Mouse (Mus musculus): ENCODE measurements at regions not wholly inside any gene's neighbourhood (a gene's known extent, or its start where the extent isn't known, plus 50 kb on each side); places are given as distances from the start of the nearest gene placed in this dataset.

DNA sequence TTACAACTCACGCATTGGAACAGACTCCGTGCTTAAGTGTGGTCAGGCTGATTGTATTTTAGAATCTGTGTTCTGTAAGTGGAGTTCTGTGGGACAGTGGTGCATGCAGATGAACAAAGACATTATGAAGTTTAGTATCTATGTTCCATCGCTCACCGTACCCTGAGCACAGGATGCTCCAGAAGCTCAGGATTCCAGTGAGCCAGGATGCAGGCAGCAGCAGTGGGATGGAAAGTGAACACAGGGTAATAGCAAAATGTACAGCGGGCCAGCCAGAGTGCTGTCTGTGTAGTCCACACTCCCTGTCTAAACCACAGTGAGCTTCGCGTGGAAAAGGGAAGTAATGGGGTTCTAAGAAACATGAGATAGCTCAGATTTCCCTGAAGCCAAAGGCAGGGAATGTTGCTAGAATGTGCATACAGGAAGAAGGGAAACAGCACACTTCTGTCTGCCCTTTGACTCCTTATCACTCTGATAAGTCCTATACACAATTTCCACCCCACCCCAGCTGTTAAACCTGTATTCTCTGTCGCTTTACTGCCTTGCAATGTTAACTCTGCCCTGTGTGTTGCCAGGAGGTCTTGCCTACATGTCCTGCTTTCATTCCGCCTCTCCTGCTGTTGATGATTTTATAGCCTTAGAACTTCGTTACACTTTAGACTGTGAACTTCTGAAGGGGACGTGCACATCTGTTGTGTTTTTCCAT, 178.3 kb upstream of the Btg1 start:
- Histone ChIP-seq H3K4me3 (ENCODE audit: low read length) (no peak overlapping the region), H3K4me1 (ENCODE audit: control insufficient read depth, insufficient read depth, low read length) (no peaks in the 10 kb centered on the region), H3K4me2 (ENCODE audit: low read depth, low read length) (no peak overlapping the region), H3K9ac (ENCODE audit: low read length) (no peak overlapping the region), H3K36me3 (ENCODE audit: control insufficient read depth, insufficient read depth) (no peaks in the 10 kb centered on the region), H3K27ac (ENCODE audit: low read length) (no peak overlapping the region), H3K27me3 (ENCODE audit: control insufficient read depth, insufficient read depth, low read length) (no peaks in the 10 kb centered on the region), H3K9me3 (replicated peaks; ENCODE audit: control insufficient read depth, low read length) (no peaks in the 10 kb centered on the region)
- ATAC-seq (replicated peaks; ENCODE audit: extremely low read depth, insufficient read depth, low FRiP score), result no peak
- 71% methylated on average over 11 of the region's 11 CpGs for WGBS

DNA sequence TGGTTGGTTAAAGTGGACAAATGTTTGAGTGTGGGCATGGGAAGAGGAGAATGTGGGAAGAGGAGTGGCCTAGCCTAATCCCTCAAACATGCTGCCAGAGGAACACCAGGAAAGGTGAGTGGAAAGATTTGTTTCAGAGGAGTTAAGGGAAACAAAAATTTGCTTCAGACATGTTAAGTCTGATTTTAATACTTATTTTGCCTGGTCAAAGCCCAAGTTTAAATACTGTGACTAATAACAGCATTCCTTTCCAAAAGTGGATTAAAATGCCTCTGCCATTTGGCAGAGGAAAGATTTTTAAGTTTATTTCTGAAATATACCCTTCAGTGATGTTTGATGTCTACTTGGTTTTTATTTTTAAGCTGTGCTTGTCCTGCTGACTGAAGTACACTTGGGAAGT, 174.6 kb upstream of the Btg1 start:
- Histone ChIP-seq H3K27me3 (ENCODE audit: control insufficient read depth, insufficient read depth, low read length) (no peaks in the 10 kb centered on the region), H3K4me1 (ENCODE audit: control insufficient read depth, insufficient read depth, low read length) (no peaks in the 10 kb centered on the region), H3K4me3 (ENCODE audit: low read length) (no peak overlapping the region), H3K9me3 (replicated peaks; ENCODE audit: control insufficient read depth, low read length) (no peaks in the 10 kb centered on the region), H3K4me2 (ENCODE audit: low read depth, low read length) (no peak overlapping the region), H3K9ac (ENCODE audit: low read length) (no peak overlapping the region), H3K27ac (ENCODE audit: low read length) (no peak overlapping the region), H3K36me3 (ENCODE audit: control insufficient read depth, insufficient read depth) (no peaks in the 10 kb centered on the region)
- no peak for ATAC-seq (replicated peaks; ENCODE audit: extremely low read depth, insufficient read depth, low FRiP score)

DNA sequence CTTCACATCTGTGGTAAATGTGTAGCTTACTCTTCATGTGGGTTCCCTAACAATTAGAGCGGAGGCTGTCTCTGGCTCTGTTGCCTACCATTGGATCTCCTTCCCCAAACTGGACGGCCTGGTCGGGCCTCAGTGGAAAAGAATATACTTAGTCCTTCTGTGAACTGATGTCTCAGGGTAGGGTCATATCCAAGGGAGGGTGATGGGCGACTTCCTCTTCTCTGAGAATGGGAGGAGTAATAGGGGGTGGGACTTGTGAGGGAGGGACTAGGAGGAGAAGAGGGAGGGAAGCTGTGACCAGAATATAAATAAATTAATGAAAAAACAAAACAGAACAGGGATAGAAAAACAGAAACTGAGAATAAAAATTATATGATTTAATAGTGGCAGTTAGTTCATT, 166.5 kb upstream of the Btg1 start:
- no peak overlapping the region for H3K27ac ChIP-seq (ENCODE audit: low read length)
- H3K9me3 ChIP-seq (replicated peaks; ENCODE audit: control insufficient read depth, low read length), result no peaks in the 10 kb centered on the region
- H3K4me3 ChIP-seq (ENCODE audit: low read length), result no peak overlapping the region
- no peak overlapping the region for H3K4me2 ChIP-seq (ENCODE audit: low read depth, low read length)
- H3K27me3 ChIP-seq (ENCODE audit: control insufficient read depth, insufficient read depth, low read length), result no peaks in the 10 kb centered on the region
- ATAC-seq (replicated peaks; ENCODE audit: extremely low read depth, insufficient read depth, low FRiP score), result no peak
- no peaks in the 10 kb centered on the region for H3K4me1 ChIP-seq (ENCODE audit: control insufficient read depth, insufficient read depth, low read length)
- WGBS, result 90% methylated on average over 4 of the region's 4 CpGs
- H3K9ac ChIP-seq (ENCODE audit: low read length), result no peak overlapping the region
- H3K36me3 ChIP-seq (ENCODE audit: control insufficient read depth, insufficient read depth), result no peaks in the 10 kb centered on the region

DNA sequence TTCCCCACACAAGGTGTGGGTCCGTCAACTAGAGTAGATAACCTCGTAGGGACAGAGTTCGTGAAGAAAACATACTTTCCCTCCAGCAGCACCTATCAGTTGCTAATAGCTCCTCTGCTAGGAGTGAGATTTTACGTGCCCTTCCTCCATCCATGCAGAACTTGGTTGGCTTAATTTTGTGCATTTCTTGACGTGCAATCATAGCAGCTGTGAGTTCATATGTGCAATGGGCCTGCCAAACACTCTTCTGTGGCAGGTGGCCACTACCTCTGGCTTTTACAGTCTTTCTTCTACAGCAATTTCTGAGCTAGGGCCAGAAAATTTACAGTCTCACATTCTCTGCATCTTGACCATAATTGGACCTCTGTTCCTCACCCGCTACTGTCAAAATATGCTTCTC, 161.9 kb upstream of the Btg1 start:
- ATAC-seq (replicated peaks; ENCODE audit: extremely low read depth, insufficient read depth, low FRiP score), result no peak
- H3K9me3 ChIP-seq (replicated peaks; ENCODE audit: control insufficient read depth, low read length), result no peaks in the 10 kb centered on the region
- no peaks in the 10 kb centered on the region for H3K36me3 ChIP-seq (ENCODE audit: control insufficient read depth, insufficient read depth)
- H3K27ac ChIP-seq (ENCODE audit: low read length), result no peak overlapping the region
- WGBS, result 81% methylated on average over 6 of the region's 6 CpGs
- H3K4me2 ChIP-seq (ENCODE audit: low read depth, low read length), result no peak overlapping the region
- no peak overlapping the region for H3K4me3 ChIP-seq (ENCODE audit: low read length)
- no peaks in the 10 kb centered on the region for H3K4me1 ChIP-seq (ENCODE audit: control insufficient read depth, insufficient read depth, low read length)
- H3K27me3 ChIP-seq (ENCODE audit: control insufficient read depth, insufficient read depth, low read length), result no peaks in the 10 kb centered on the region
- no peak overlapping the region for H3K9ac ChIP-seq (ENCODE audit: low read length)

DNA sequence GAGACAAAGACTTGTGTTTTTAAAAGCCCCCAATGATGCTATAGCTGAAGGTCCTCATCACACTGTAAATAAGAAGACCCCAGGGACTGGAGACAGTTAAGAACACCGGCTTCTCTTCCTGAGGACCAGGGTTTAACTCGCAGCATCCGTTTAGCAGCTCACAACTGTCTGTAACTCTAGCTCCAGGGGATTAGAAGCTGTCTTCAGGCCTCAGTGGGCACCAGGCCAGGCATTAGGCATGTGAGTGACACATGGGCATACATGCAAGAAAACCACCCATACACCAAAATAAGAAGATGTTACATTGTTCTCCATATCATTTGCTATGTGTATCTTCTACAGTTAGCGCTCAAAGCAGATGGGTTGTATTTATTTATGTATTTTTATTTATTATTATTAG, 158.3 kb upstream of the Btg1 start:
- no peak for ATAC-seq (replicated peaks; ENCODE audit: extremely low read depth, insufficient read depth, low FRiP score)
- H3K36me3 ChIP-seq (ENCODE audit: control insufficient read depth, insufficient read depth), result no peaks in the 10 kb centered on the region
- H3K27ac ChIP-seq (ENCODE audit: low read length), result no peak overlapping the region
- no peaks in the 10 kb centered on the region for H3K27me3 ChIP-seq (ENCODE audit: control insufficient read depth, insufficient read depth, low read length)
- no peak overlapping the region for H3K4me2 ChIP-seq (ENCODE audit: low read depth, low read length)
- no peak overlapping the region for H3K9ac ChIP-seq (ENCODE audit: low read length)
- no peak overlapping the region for H3K4me3 ChIP-seq (ENCODE audit: low read length)
- no peaks in the 10 kb centered on the region for H3K9me3 ChIP-seq (replicated peaks; ENCODE audit: control insufficient read depth, low read length)
- 82% methylated on average over 4 of the region's 4 CpGs for WGBS
- H3K4me1 ChIP-seq (ENCODE audit: control insufficient read depth, insufficient read depth, low read length), result no peaks in the 10 kb centered on the region

DNA sequence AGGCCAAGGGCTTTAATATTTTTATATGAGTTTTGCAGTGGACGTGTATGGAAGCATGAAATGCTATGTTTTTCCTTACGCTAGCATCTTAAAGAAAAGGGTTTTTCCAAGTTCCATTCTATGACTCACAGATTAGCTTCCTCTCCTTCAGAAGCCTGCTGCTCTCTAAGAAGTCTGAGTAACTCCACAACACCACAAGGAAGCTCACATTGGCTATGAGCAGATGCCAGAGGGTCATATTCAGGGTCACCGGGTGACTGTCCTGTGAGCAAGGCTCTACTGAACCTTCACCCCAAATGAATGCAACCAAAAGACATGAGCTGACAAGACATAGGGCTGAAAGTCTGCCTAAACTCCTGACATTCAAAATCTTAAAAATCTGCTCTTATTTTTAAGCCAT, 157.6 kb upstream of the Btg1 start:
- H3K4me3 ChIP-seq (ENCODE audit: low read length), result no peak overlapping the region
- H3K4me2 ChIP-seq (ENCODE audit: low read depth, low read length), result no peak overlapping the region
- H3K27me3 ChIP-seq (ENCODE audit: control insufficient read depth, insufficient read depth, low read length), result no peaks in the 10 kb centered on the region
- ATAC-seq (replicated peaks; ENCODE audit: extremely low read depth, insufficient read depth, low FRiP score), result no peak
- no peaks in the 10 kb centered on the region for H3K4me1 ChIP-seq (ENCODE audit: control insufficient read depth, insufficient read depth, low read length)
- WGBS, result 73% methylated on average over 3 of the region's 3 CpGs
- no peak overlapping the region for H3K27ac ChIP-seq (ENCODE audit: low read length)
- H3K9me3 ChIP-seq (replicated peaks; ENCODE audit: control insufficient read depth, low read length), result no peaks in the 10 kb centered on the region
- no peak overlapping the region for H3K9ac ChIP-seq (ENCODE audit: low read length)
- H3K36me3 ChIP-seq (ENCODE audit: control insufficient read depth, insufficient read depth), result no peaks in the 10 kb centered on the region

DNA sequence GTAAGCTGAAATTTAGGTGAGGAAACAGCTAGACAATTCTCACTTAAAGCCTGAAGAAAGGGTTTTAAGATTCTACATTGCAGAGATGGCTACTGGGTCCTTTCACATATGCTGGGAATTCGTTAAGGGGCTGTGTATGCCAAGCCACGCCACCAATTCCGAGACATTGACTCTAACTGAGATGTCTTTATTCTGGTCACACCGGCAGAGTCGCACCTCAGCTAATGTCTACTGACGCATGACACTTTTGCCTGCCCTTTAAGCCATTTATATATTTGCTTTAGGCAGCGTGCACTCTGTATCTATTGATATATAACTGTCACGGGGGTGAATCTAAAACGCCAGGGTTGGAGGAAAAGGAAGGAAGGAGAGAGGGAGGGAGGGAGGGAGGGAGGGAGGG, 156.7 kb upstream of the Btg1 start:
- no peaks in the 10 kb centered on the region for H3K27me3 ChIP-seq (ENCODE audit: control insufficient read depth, insufficient read depth, low read length)
- 63% methylated on average over 9 of the region's 9 CpGs for whole genome bisulfite sequencing
- H3K9ac ChIP-seq (ENCODE audit: low read length), result no peak overlapping the region
- H3K4me3 ChIP-seq (ENCODE audit: low read length), result no peak overlapping the region
- no peaks in the 10 kb centered on the region for H3K4me1 ChIP-seq (ENCODE audit: control insufficient read depth, insufficient read depth, low read length)
- H3K27ac ChIP-seq (ENCODE audit: low read length), result no peak overlapping the region
- no peaks in the 10 kb centered on the region for H3K36me3 ChIP-seq (ENCODE audit: control insufficient read depth, insufficient read depth)
- ATAC-seq (replicated peaks; ENCODE audit: extremely low read depth, insufficient read depth, low FRiP score), result no peak
- no peaks in the 10 kb centered on the region for H3K9me3 ChIP-seq (replicated peaks; ENCODE audit: control insufficient read depth, low read length)
- H3K4me2 ChIP-seq (ENCODE audit: low read depth, low read length), result no peak overlapping the region

DNA sequence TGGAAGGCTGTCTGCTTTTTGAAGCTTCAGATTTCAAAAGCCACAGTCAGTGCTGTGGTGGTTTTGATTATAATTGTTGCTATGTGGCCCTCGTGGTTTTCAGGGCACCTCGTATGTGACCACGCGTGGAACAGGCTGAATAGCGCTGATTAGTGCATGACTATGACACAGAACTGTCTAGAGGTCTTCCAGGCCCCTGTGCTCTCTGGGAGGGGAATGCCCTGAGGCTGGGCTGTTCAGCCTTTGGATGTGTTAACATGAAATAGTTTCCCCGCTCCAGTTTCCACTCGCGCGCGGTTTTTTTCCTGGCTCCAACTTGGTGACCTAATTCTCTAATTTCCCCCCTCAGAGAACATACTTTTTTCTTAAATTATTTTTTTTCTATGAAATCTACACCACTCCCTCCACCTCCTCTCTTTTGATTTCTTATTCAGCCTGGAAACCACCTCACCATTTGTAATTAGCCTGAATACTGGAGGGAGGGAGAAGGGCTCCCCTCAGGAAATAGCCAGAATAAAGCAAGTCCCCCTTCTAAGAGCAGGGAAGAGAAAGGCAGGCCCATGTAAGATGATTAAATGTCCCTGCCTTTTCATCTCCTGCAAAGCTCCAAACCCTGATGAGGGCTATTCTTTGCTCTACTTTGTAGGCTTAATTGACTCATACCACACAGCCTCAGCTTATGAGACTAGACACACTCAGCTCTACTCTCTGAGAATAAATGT, 156.0 kb upstream of the Btg1 start:
- no peak overlapping the region for H3K27ac ChIP-seq (ENCODE audit: low read length)
- no peak overlapping the region for H3K4me3 ChIP-seq (ENCODE audit: low read length)
- ATAC-seq (replicated peaks; ENCODE audit: extremely low read depth, insufficient read depth, low FRiP score), result no peak
- no peak overlapping the region for H3K4me2 ChIP-seq (ENCODE audit: low read depth, low read length)
- H3K4me1 ChIP-seq (ENCODE audit: control insufficient read depth, insufficient read depth, low read length), result no peaks in the 10 kb centered on the region
- WGBS, result 80% methylated on average over 10 of the region's 10 CpGs
- H3K36me3 ChIP-seq (ENCODE audit: control insufficient read depth, insufficient read depth), result no peaks in the 10 kb centered on the region
- no peak overlapping the region for H3K9ac ChIP-seq (ENCODE audit: low read length)
- H3K27me3 ChIP-seq (ENCODE audit: control insufficient read depth, insufficient read depth, low read length), result no peaks in the 10 kb centered on the region
- H3K9me3 ChIP-seq (replicated peaks; ENCODE audit: control insufficient read depth, low read length), result no peaks in the 10 kb centered on the region

DNA sequence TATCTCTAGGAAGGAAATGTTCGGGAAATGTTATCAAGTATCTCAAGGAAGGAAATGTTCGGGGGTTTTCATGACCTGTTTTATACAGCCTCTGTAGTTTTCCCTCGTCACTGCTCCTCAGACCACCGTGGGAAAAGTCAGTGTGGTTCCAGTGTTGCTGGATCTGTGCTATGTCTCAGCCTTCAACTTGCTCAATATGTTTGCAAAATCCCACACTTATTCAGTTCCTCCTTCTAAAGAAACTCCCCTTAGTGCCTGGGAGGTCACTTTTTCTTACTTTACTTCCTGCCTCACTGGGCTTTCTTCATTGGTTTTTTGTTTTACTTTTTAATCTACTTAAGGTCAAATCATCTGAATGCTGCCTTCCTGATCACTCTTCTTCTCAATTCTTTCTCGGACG, 150.8 kb upstream of the Btg1 start:
- Histone ChIP-seq H3K4me1 (ENCODE audit: control insufficient read depth, insufficient read depth, low read length) (no peaks in the 10 kb centered on the region), H3K27me3 (ENCODE audit: control insufficient read depth, insufficient read depth, low read length) (no peaks in the 10 kb centered on the region), H3K27ac (ENCODE audit: low read length) (no peak overlapping the region), H3K9ac (ENCODE audit: low read length) (no peak overlapping the region), H3K4me2 (ENCODE audit: low read depth, low read length) (no peak overlapping the region), H3K9me3 (replicated peaks; ENCODE audit: control insufficient read depth, low read length) (no peaks in the 10 kb centered on the region), H3K4me3 (ENCODE audit: low read length) (no peak overlapping the region), H3K36me3 (ENCODE audit: control insufficient read depth, insufficient read depth) (no peaks in the 10 kb centered on the region)
- no peak for ATAC-seq (replicated peaks; ENCODE audit: extremely low read depth, insufficient read depth, low FRiP score)
- WGBS, result 70% methylated on average over 6 of the region's 6 CpGs

Data from heart, embryonic 16.5 days (tissue).